Mouse (Mus musculus) B cell, adult 2 months (primary cell): ENCODE measurements around the gene Foxn4.

Experiments
- DNase-seq, 2 experiments: peaks; one replicate each; pipeline ENCODE4 v3.0.0; 2022

Foxn4 gene

DNA sequence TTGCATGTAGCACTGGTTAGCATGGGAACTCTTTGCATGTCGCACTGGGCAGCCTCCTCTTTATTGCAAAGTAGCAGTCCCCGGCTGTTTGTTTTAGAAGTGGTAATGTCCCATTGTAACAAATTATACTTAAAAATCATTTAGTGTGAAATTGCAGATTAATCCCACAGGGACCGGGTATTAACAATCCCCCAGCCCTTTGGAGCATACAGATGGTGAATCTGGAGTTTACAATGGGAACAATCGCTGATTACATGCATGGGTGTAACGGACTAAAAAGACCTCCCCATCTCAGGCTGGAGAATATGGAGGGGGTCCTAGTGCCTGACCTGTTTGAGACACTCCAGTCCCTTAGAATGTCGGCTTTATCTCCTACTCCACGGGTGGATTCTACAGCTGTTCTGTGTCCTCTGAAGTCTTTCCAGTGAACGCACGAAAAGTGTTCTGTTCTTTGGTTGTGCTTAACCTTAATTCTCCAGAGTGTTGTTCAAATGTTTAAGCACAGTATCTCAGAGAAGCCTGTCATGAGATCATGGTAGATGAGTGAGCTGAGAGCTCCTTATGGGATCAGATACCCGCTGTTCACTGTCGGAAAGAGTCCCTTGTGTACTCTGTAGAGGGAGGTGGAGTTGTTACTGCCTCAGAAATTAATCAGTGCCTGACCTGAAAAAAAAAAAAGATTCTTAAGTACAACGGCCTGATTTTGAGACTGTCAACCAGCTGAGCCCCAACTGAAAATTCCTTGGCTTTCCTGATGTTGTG is 6.0 kb upstream of the Foxn4 start:
- DNase-seq: no peak

DNA sequence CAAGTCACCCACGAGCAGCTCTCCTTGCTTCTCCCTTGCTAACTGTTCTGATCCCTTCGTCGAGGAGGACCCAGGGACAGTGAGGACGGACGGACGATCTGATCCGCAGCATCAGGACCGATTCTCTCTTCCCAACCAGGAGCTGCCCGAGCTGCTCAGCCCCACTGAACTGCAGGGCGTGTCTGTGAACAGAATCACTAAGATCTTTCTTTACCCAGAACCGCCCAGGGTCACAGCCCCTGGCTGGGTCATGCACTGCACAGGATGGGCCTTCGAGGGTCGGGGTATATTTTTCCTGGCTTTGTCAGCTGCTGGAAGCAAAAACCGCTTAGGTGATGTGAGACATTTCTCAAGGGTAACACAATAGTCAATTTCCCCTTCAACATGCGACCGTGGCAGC is 2.4 kb upstream of the Foxn4 start:
- no peak for DNase-seq

GRCm38 (mm10) chr5:114275339-114275738 is 1.7 kb upstream of the Foxn4 start:
- DNase-seq: no peak

GRCm38 (mm10) chr5:114269984-114270383 is 3.6 kb downstream of the Foxn4 start:
- no peak for DNase-seq

DNA sequence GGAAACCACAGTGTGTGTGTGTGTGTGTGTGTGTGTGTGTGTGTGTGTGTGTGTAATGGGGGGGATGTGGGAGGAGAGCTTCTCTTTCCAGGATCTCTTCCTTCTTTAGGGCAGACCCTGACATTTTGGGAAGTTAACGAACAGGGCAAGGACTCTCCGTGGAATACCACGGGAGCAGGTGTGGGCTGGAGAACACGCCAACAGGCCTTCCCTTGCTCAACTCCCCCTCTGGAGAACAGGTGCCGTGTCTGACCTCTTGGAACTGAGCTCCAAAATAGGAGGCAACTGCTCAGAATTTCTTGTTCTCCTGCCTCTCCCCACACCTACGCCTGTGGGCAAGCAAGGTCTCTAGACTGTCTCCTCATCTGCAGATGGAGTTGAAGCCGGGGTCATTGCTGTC is 4.1 kb downstream of the Foxn4 start:
- DNase-seq: no peak

GRCm38 (mm10) chr5:114268646-114269045 is 5.0 kb downstream of the Foxn4 start:
- no peak for DNase-seq

GRCm38 (mm10) chr5:114264791-114265190 is 8.8 kb downstream of the Foxn4 start:
- DNase-seq: no peak

GRCm38 (mm10) chr5:114264030-114264459 is 9.6 kb downstream of the Foxn4 start:
- DNase-seq: no peak

- DNase-seq: no peak
Observed at GRCm38 (mm10) chr5:114261494-114261893, 12.1 kb downstream of the Foxn4 start.

DNA sequence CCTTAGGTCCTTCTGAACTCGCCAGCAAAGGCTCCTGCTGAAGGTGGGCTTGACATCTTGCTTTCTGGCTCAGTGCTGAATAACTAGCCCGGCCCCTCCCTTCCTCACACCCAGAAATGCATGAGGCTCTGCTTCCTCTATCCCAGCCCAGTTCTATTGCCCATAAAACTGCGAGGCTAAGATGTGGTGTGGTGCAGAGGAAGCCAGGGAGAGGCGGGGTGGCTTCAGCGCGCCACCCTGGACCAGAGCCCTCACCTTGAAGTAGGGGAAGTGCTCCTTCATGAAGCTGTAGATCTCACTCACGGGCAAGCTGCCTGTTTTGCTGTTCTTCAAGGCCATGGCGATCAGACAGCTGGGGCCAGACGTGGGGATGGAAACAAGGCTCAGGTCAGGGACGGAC is 14.1 kb downstream of the Foxn4 start:
- no peak for DNase-seq

DNA sequence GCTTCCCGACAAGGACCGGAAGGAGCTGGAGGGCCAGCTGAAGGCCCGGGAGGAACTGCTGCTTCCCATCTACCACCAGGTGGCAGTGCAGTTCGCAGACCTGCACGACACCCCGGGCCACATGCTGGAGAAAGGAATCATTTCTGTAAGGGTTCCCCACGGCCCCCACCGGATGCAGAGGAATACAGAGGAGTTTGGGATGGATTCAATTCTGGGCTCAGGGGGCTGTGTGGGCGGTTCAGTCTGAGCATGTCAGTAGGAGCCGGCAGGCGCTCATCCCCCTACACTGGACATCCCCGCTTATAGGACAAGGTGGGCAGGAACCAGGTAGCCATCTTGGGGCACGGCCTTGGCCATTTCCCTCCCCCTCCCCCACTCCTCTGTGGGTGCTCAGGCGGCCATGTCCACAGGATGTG is 25.4 kb downstream of the Foxn4 start:
- DNase-seq: peak; percentile 61 to 62

GRCm38 (mm10) chr5:114246465-114246864 is 27.1 kb downstream of the Foxn4 start:
- DNase-seq: peak in 1 of 2 experiments; percentile 5

GRCm38 (mm10) chr5:114239737-114240136 is 33.9 kb downstream of the Foxn4 start:
- no peak for DNase-seq

- DNase-seq: no peak
Observed at GRCm38 (mm10) chr5:114238924-114239323, 34.7 kb downstream of the Foxn4 start.

DNA sequence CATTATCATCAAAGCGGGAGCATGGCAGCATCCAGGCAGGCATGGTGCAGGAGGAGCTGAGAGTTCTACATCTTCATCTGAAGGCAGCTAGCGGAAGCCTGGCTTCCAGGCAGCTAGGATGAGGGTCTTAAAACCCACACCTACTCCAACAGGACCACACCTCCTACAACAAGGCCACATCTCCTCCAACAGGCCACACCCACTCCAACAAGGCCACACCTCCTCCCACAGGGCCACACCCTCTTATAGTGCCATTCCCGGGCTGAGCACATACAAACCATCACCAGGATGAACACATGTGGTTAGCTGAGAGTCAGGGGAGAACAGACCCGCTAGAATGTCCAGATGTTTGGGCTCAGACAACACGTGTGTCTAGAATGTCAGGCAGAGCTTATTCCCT is 44.7 kb downstream of the Foxn4 start:
- DNase-seq: no peak

GRCm38 (mm10) chr5:114226051-114226450 is 47.6 kb downstream of the Foxn4 start:
- no peak for DNase-seq

DNA sequence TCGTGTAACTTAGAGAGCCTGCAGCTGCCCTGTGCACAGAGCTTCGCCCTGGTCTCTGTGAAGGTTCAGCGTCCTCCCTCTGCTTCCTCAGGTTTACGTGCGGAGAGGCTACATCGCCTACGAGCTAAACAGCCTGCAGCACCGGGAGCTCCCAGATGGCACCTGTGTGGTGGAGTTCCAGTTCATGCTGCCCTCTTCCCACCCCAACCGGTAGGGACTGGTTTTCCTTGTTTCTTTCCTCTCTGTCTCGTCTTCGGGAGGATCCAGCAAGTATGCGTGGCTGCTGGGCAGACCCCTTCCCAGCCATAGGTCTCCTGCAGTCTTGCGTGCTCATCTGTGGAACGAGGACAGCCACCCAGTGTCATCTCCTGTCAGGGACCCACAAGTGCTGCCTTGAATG is 54.8 kb downstream of the Foxn4 start:
- DNase-seq: no peak

DNA sequence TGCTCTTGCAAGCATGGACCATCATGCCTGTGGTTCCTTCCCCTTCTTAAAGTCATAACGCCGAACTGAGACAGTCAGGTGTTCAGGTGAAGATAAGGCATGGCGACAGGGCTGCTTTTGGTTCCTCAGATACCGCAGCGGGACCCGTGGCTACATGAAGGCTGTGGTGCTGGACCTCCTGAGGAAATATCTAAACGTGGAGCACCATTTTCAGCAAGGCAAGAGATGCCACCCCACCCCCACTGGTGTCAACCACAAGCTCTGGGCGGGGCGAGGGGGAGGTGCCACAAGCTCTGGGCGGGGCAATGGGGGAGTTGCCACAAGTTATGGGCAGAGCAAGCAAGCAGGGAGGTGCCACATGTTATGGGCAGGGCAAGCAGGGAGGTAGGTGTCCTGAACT is 60.4 kb downstream of the Foxn4 start:
- DNase-seq: peak; percentile 72 to 75

DNA sequence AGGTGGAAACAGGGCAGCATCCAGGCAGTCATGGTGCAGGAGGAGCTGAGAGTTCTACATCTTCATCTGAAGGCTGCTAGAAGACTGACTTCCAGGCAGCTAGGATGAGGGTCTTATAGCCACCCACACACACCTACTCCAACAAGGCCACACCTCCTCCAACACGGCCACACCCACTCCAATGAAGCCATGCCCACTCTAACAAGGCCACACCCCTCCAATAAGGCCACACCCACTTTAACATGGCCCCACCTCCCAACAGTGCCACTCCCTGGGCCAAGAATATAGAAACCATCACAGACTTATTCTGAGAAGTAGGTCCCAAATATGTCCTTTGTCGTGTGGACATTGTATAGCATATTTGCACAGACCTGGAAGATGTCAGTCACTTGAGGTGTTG is 67.4 kb downstream of the Foxn4 start:
- peak; percentile 30 for DNase-seq
